Mouse (Mus musculus): ENCODE results near the gene Kdm5c. TPM values are rescaled to one million over a fixed set of nuclear protein-coding genes. Genes with fewer than 3 reads are reported as not detected.
"Not testable (repeated sequence)": the region's sequence is repeated elsewhere in the genome, so short reads cannot be mapped to it uniquely, and the experiment has no call there.

The Kdm5c gene
- total RNA-seq, 2 experiments from 2014 or later, result 67.4 to 89.0 TPM

GRCm38 (mm10) chrX:152279384-152279783 lies 46.6 kb downstream of the Kdm5c start:
- DNase-seq, result no peak

GRCm38 (mm10) chrX:152284746-152285145 lies 51.9 kb downstream of the Kdm5c start:
- intact Hi-C loops (cut with DNase I), result no loop called here
- DNase-seq, result no peak

More at GRCm38 (mm10) chrX:152279384-152279783, 46.6 kb downstream of the Kdm5c start:
- intact Hi-C loops (cut with DNase I), result no loop called here

DNA sequence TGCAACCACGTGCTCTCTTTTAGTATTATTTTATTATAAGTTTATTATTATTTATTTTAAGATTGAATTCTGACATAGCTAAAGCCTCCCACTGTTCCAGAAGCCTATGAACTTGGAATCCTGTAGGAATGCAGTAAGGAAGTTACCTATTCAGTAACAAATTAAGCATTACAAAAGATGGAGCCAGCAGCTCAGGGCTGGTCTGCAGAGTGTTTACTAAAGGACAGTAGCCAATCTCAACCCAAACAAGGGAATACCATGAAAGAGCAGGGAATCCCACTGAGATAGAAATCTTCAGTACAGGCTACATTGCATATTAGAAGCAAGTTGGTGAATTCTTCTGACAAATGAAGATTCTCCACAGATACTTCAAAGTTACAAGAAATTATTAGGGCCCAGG lies 54.2 kb downstream of the Kdm5c start:
- intact Hi-C loops (cut with DNase I); DNase-seq: not testable (repeated sequence)

DNA sequence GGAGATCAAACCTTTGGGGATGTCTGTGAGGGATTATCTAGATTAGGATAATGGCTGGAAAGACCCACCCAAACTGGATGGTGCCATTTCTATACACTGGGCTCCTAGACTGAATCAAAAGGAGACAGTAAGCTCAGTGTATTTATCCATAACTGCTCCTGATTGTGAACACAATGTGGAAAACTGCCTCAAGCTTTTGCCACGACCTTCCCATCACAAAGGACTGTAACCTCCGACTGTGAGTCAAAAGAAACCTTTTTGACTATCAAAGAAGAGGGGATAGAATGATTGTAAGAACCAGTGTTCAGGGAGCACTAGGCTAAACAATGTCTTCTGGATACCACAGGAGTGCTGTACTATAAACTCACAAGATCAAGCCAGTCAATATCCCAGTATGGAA lies 73.4 kb downstream of the Kdm5c start:
- intact Hi-C loops (cut with DNase I), result no loop called here
- DNase-seq, result no peak

GRCm38 (mm10) chrX:152307371-152307770 lies 74.6 kb downstream of the Kdm5c start:
- DNase-seq, result no peak
- intact Hi-C loops (cut with DNase I), result no loop called here

DNA sequence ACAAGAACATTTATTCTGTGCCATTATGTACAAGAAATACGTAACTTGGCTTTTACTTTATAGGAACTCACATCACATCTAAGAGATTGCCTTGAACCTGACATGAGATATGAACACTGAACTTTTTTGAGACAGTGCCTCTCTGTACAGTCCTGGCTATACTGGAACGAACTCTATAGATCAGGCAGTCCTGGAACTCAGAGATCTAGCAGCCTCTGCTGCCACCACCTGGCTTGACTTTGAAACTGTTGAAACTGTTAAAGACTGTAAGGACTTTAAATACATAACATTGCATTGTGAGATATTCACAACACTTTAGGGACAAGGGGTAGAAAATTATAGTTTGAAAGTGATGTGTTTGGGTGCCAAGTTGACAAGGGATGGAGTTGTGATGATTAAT lies 75.1 kb downstream of the Kdm5c start:
- intact Hi-C loops (cut with DNase I), result no loop called here
- DNase-seq, result no peak

DNA sequence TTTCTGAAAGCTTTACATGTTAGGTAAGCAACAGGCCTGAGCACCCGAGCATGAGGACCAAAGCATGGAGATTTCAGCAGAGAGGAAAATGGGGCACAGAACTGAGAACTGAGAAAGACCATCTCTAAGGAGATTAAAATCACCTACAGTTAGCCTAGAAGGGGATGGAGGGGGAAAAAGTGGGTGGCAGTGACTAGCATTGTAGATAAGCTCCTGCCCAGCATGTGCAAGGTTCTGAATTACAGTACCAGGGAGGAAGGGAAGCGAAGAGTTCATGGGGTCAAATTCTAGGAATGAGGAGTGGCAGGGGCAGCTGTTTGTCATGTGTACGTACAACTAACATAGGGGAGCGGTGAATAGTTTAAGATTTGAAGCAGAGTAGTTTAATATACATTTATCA lies 87.7 kb downstream of the Kdm5c start:
- DNase-seq, result no peak
- intact Hi-C loops (cut with DNase I), result no loop called here

DNA sequence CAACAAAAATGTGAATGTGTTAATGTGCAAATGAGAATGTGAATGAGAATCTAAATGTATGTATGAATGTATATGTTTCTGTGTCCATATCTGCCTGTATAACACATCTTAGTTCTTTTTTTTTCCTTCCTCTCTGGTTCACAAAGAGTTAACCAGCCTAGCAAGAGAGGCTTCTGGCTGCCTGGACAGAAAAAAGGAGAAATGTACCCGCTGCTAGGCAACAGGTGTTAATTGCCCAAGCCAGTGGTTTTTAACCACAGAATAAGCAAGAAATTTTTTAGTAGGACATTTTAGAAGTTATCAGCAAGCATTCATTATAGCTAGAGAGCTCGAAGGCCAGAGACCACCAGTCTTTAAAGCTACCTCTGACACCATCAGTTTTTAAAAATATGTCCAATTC lies 90.0 kb downstream of the Kdm5c start:
- no peak for DNase-seq

DNA sequence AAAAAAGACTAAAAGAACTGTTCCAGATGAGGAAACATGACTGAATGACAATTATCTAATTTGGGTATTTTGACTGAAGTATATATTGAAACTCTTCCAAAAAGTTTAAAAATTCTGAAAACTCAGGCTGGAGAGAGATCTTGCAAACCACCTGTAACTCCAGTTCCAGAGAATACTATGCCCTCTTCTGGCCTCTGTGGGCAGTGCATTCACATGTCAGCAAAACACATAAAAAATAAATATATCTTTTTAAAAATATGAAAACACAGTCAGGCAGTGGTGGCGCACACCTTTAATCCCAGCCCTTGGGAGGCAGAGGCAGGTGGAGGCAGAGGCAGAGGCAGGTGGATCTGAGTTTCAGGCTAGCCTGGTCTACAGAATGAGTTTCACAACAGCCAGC lies 90.8 kb downstream of the Kdm5c start:
- intact Hi-C loops (cut with DNase I), result no loop called here
- DNase-seq, result no peak

More for the DNA sequence above, 90.0 kb downstream of the Kdm5c start:
- intact Hi-C loops (cut with DNase I), result no loop called here

Other genes with a start within 250 kb of the Kdm5c start
- gene Hsd17b10, start 231.2 kb upstream of the Kdm5c start, total RNA-seq (2021), result 10 to 100 TPM; 49.0 to 58.2 TPM
- under 1 TPM; 0.24 to 0.76 TPM for gene Ribc1, start 216.7 kb upstream of the Kdm5c start, total RNA-seq (2021)
- gene Smc1a, start 216.6 kb upstream of the Kdm5c start, total RNA-seq (2021), result 10 to 100 TPM; 57.7 to 69.7 TPM
- gene Iqsec2, start 88.8 kb upstream of the Kdm5c start, total RNA-seq (2021), result 10 to 100 TPM; 50.3 to 56.7 TPM
- gene Kantr, start 94.5 kb downstream of the Kdm5c start, total RNA-seq (2021), result 10 to 100 TPM; 36.6 to 46.6 TPM
- gene Tspyl2, start 109.4 kb downstream of the Kdm5c start, total RNA-seq (2021), result 10 to 100 TPM; 57.4 to 72.5 TPM
- gene Gpr173, start 135.7 kb downstream of the Kdm5c start, total RNA-seq (2021), result 10 to 100 TPM; 31.9 to 33.8 TPM